Comparison of ENCODE assay signal across 10 mouse cellular contexts in the genomic region with DNA sequence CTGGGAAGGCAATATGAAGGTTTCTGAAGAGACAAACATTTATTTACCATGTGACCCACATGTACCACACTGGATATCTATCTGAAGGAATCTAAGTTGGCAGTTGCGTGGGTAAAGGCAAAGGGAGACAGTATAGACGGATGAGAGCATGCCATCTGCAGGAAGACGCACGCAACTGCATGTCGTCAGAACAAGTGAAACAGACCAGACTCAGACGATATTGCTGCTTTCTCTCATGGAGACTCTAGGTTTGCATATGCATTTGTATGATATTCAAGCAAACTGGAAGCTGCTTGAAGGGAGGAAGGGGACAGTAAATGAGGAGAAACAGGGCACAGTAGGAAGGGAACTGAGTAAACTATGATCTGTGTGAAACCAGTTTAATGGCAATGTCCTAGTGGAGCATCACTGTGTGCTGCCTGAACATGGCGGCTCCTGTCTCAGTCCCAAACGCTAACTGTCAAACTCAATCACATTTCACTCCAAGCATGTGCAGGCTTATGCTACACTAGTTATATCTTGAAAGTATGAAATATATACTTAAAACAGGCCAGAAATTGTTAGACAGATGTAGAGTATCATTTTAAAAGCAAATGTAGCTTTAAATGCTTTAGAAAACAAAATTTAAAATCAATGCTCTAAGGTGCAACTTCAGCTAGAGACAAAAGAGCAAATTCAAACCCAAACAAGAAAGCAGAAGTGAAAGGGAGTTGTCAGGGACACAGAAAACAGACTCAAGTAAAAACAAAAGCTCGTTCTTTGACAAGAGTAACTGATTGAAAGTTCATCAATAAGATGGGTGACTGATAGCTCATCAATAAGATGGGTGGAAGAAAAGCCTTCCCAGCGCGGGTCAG. TPM values are rescaled to one million over a fixed set of nuclear protein-coding genes. Genes with fewer than 3 reads are reported as not detected.
A peak's percentile ranks its signal among the peaks of the same experiment; 100 is the strongest.
DNase-seq lines count a peak whose midpoint lies in the region; ATAC-seq lines count a peak whose summit lies in the region.
"Had no signal": no experiment of that assay in that cellular context is flagged by ENCODE, and none has a peak within 500 bp of the region (broad histone marks: within the 10 kb centered on the region; RNA-seq: fewer than 3 reads in every experiment).

No protein-coding gene starts in this region.

- ATAC-seq in erythroblast, adult 5-6 weeks (replicated peaks; ENCODE audit: low FRiP score, poor library complexity, severe bottlenecking): peak; percentile 92

- peaks cover 57% of the 10 kb centered on the region for H3K4me1 ChIP-seq in megakaryocyte, embryonic 14.5 days
- H3K4me1 ChIP-seq: midbrain, embryonic 12.5 days had no signal

- peak; percentile 30 to 38 for DNase-seq in cerebellum, postnatal 10 days
- no peak for DNase-seq in cerebellum, adult 9-11 months
- peak; percentile 25 to 40 for DNase-seq in left cerebral cortex, postnatal 14 days (ENCODE audit: low spot score in 2 of 2)
- DNase-seq in left cerebral cortex, postnatal 4 days: no peak
- no peak for DNase-seq in ovary, postnatal 10 days (ENCODE audit: low spot score)
- no peak for DNase-seq in gastrocnemius, postnatal 10 days

- H3K9me3 ChIP-seq in megakaryocyte, embryonic 14.5 days: no peaks in the 10 kb centered on the region
- H3K9me3 ChIP-seq: heart, embryonic 15.5 days; midbrain, embryonic 12.5 days had no signal

- intact Hi-C loops in left cerebral cortex, postnatal 14 days (cut with DNase I): no loop called here
- intact Hi-C loops in left cerebral cortex, postnatal 4 days (cut with DNase I): no loop called here

- H3K27me3 ChIP-seq in megakaryocyte, embryonic 14.5 days (replicated peaks): no peaks in the 10 kb centered on the region
- H3K27me3 ChIP-seq: heart, embryonic 15.5 days; midbrain, embryonic 12.5 days had no signal

- H3K36me3 ChIP-seq in megakaryocyte, embryonic 14.5 days (replicated peaks; ENCODE audit: low read length): peaks cover 52% of the 10 kb centered on the region
- H3K36me3 ChIP-seq: heart, embryonic 15.5 days had no signal

- peak overlapping the region; percentile 67 for H3K4me3 ChIP-seq in megakaryocyte, embryonic 14.5 days (replicated peaks)
- H3K4me3 ChIP-seq: heart, embryonic 15.5 days; midbrain, embryonic 12.5 days had no signal

RNA-seq across cellular contexts. Expression of a gene that starts 24.2 kb away (rescaled TPM):
- total RNA-seq in left cerebral cortex, postnatal 14 days (2021): 10 to 100 TPM in 1 of 2 experiments, 1 to 10 TPM in 1; 9.8 to 10.5 TPM
- 10 to 100 TPM; 13.7 to 20.0 TPM for total RNA-seq in left cerebral cortex, postnatal 4 days (2021)
- 1.7 and 6.5 TPM in 2 replicates for total RNA-seq in erythroblast, adult 5-6 weeks (2015; ENCODE audit: low replicate concordance)
- 8.9 and 10.8 TPM in 2 replicates for total RNA-seq in erythroblast, adult 5-6 weeks (2017; ENCODE audit: low replicate concordance)
- polyA plus RNA-seq in megakaryocyte, embryonic 14.5 days (2012; ENCODE audit: insufficient read depth, low replicate concordance): 4.8 TPM in 1 of 2 replicates, not detected in the other
- 1 to 10 TPM; 2.4 to 3.2 TPM for total RNA-seq in gastrocnemius, postnatal 10 days (2021)

RNA-seq across cellular contexts. Expression of a gene that starts 30.0 kb away (rescaled TPM):
- 1 to 10 TPM; 1.1 TPM for total RNA-seq in left cerebral cortex, postnatal 14 days (2021)
- total RNA-seq in left cerebral cortex, postnatal 4 days (2021): 1 to 10 TPM; 2.3 TPM
- 31.7 and 53.5 TPM in 2 replicates for total RNA-seq in erythroblast, adult 5-6 weeks (2015; ENCODE audit: low replicate concordance)
- total RNA-seq in erythroblast, adult 5-6 weeks (2017; ENCODE audit: low replicate concordance): 27.5 and 55.0 TPM in 2 replicates
- 1.1 TPM in 1 of 2 replicates, not detected in the other for polyA plus RNA-seq in megakaryocyte, embryonic 14.5 days (2012; ENCODE audit: insufficient read depth, low replicate concordance)
- 1 to 10 TPM; 1.1 to 1.7 TPM for total RNA-seq in gastrocnemius, postnatal 10 days (2021)

Comparison
In these comparisons a context has a peak if more than half of its experiments do, and no peak if none do; other contexts are left out.
1. DNase-seq: peak in cerebellum, postnatal 10 days (2 of 2) and left cerebral cortex, postnatal 14 days (2 of 2); none in cerebellum, adult 9-11 months (single experiment), left cerebral cortex, postnatal 4 days (single experiment), ovary, postnatal 10 days (single experiment) and gastrocnemius, postnatal 10 days (single experiment).
2. RNA of a gene that starts 30.0 kb away (total RNA-seq): 27.5 to 55.0 TPM in erythroblast, adult 5-6 weeks; 2.3 TPM in left cerebral cortex, postnatal 4 days, 1.1 to 1.7 TPM in gastrocnemius, postnatal 10 days and 1.1 TPM in left cerebral cortex, postnatal 14 days; every median in the first group is over 4 times any median in the second.